Mouse (Mus musculus): ENCODE data around the gene Eif2b3. TPM values are rescaled to one million over a fixed set of nuclear protein-coding genes. Genes with fewer than 3 reads are reported as not detected.
A peak's percentile ranks its signal among the peaks of the same experiment; 100 is the strongest.

Gene Eif2b3
- polyA plus RNA-seq, 1 experiment from 2014 or later, result 29.9 TPM

DNA sequence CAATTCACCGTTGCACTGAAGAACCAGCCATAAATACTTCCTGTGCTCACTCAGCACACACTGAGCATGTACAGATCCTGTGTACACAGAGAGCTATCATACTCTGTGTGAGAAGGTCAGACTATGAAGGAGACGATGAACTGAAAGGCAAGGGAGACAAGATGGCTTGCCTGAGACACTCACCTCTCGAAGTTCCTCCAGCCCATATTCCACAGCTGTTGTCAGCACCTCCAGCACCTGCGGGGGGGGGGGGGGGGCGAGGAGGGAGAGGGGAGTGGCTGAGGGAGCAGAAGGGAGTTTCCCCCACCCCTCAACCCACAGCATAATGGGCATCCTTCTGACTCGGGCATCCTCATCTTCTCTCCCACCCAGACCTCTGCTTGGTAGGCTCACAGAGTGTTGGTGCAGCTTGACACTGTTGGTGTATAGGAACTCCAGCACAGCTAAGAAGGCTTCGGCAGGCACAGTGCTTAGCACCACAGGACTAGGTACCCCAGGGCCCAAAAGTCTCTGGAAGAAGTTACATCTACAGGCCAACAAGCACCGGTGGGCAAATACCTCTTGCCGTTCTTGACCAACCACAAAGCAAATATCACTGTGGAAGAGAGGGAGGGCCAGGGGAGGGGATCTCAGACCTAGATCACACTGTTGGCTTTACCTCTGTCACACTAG lies 104.5 kb downstream of the Eif2b3 start:
- no peaks in the 10 kb centered on the region for H3K27me3 ChIP-seq (ENCODE audit: control insufficient read depth, insufficient read depth, low read length)
- no peaks in the 10 kb centered on the region for H3K9me3 ChIP-seq (ENCODE audit: control insufficient read depth, low read length)
- no peak overlapping the region for H3K27ac ChIP-seq (replicated peaks)
- no peak for TF ChIP-seq EP300 (optimal IDR thresholded peaks at IDR 0.05)
- no peak for TF ChIP-seq CTCF (IDR thresholded peaks at IDR 0.05; ENCODE audit: low read depth)
- WGBS, result 78% methylated on average over 7 of the region's 9 CpGs
- no peak overlapping the region for H3K9ac ChIP-seq (ENCODE audit: low read length)
- no peak for DNase-seq (ENCODE audit: low spot score)
- H3K4me3 ChIP-seq (ENCODE audit: low read depth, low read length), result no peak overlapping the region
- H3K36me3 ChIP-seq (ENCODE audit: control insufficient read depth, insufficient read depth, low read length), result peaks cover 1% of the 10 kb centered on the region; the same call in 1 of the 2 replicates
- peaks cover 15% of the 10 kb centered on the region for H3K4me1 ChIP-seq (replicated peaks; ENCODE audit: control insufficient read depth, insufficient read depth)
- H3K4me2 ChIP-seq (replicated peaks; ENCODE audit: low read depth), result no peak overlapping the region
- ATAC-seq (ENCODE audit: low FRiP score, low TSS enrichment), result no peak

DNA sequence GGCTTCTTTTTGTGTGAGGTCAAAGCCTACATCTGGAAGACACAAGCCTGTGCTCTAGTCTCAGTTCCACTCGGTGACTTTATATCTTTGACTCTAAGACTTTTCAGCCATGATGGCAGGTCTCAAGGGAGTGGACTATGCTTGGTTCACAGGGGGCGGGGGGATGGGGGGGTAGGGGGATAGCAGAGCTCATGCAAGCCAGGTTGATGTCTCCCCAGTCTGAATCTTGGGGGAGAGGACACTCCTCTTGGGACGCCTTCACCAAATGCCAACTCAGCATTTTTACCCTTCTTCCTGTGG lies 105.0 kb downstream of the Eif2b3 start:
- ATAC-seq (ENCODE audit: low FRiP score, low TSS enrichment) (no peak), DNase-seq (ENCODE audit: low spot score) (no peak)
- Histone ChIP-seq H3K4me3 (ENCODE audit: low read depth, low read length) (no peak overlapping the region), H3K4me2 (replicated peaks; ENCODE audit: low read depth) (no peak overlapping the region; the same call in 1 of the 2 replicates), H3K27ac (replicated peaks) (peak overlapping the region; percentile 97), H3K27me3 (ENCODE audit: control insufficient read depth, insufficient read depth, low read length) (no peaks in the 10 kb centered on the region), H3K4me1 (replicated peaks; ENCODE audit: control insufficient read depth, insufficient read depth) (peaks cover 15% of the 10 kb centered on the region), H3K9ac (ENCODE audit: low read length) (no peak overlapping the region), H3K9me3 (ENCODE audit: control insufficient read depth, low read length) (no peaks in the 10 kb centered on the region), H3K36me3 (ENCODE audit: control insufficient read depth, insufficient read depth, low read length) (peaks cover 3% of the 10 kb centered on the region; the same call in 1 of the 2 replicates)
- TF ChIP-seq EP300 (optimal IDR thresholded peaks at IDR 0.05) (no peak), CTCF (IDR thresholded peaks at IDR 0.05; ENCODE audit: low read depth) (no peak)
- WGBS, result 68% methylated on average over 3 of the region's 3 CpGs

DNA sequence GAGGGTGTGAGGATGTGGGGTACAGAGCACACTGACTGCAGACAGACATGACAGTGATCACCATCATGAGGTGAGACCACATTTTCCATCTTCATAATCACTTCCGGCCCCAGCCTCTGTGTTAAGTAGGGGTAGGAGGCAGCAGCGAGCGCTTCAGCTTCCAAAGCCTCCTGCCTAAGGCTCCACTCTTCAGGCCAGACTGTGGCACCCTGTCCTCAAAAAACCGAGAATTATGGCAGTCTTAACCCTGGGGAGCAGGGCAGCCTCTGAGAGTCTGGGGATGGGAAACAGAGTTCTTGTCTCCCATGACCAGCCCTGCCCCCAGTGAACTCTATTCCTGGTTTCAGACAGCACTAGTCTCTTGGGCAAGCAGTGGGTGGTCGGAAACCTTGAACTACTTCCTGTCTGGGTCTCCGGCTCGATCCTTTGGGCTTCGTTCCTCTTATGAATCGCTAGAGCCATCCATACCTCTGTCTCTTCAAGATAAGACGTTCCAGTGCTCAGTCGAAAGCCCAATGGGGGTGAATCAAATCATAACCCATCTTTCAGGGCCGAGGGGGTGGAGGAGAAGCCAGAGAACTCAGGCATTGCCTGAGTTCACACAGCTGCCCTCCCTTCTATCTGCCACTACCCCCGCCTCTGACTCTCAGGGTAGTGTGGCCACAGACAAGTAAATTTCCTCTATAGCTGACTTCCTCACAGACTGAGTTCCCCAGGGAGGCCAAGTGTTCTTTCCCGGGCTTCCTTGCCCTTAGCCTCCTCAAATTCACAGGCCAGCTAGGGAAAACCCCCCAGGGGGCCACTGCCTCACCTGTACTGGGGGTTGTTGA lies 105.5 kb downstream of the Eif2b3 start:
- Histone ChIP-seq H3K4me2 (replicated peaks; ENCODE audit: low read depth) (peak overlapping the region; percentile 24), H3K9me3 (ENCODE audit: control insufficient read depth, low read length) (no peaks in the 10 kb centered on the region), H3K27ac (replicated peaks) (peak overlapping the region; percentile 97), H3K9ac (ENCODE audit: low read length) (peak overlapping the region; percentile 58), H3K4me1 (replicated peaks; ENCODE audit: control insufficient read depth, insufficient read depth) (peaks cover 15% of the 10 kb centered on the region), H3K36me3 (ENCODE audit: control insufficient read depth, insufficient read depth, low read length) (peaks cover 4% of the 10 kb centered on the region; the same call in 1 of the 2 replicates), H3K27me3 (ENCODE audit: control insufficient read depth, insufficient read depth, low read length) (no peaks in the 10 kb centered on the region), H3K4me3 (ENCODE audit: low read depth, low read length) (no peak overlapping the region)
- TF ChIP-seq EP300 (optimal IDR thresholded peaks at IDR 0.05), result no peak
- TF ChIP-seq CTCF (IDR thresholded peaks at IDR 0.05; ENCODE audit: low read depth), result no peak
- no peak for DNase-seq (ENCODE audit: low spot score)
- WGBS, result 62% methylated on average over 14 of the region's 14 CpGs
- ATAC-seq (ENCODE audit: low FRiP score, low TSS enrichment), result no peak

DNA sequence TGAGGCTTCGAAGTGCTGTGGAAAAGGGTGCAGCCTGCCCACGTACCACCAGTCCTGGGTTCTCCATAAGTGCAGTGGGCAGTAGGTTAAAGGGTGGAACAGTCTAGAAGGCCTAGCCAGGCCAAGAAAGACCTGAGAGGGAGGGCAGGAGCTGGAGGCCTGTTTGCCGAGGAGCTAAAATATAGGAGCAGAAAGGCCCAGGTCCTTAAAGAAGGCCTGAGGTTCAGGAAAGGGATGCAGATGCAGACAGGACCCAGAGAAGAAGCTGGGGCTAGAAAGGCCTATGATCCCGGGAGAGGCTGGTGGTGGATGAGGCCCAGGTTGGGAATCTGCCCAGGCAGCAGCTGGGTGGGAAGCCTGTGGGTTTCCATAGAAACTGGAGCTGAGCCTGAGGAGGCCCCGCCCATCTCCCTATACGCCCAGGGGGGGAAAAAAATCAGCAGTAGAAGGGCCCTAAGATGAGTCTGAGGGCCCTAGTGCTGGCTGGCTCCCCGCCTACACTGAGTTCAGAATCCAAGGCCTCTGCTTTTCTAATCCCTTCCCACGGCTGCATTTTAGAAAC lies 106.2 kb downstream of the Eif2b3 start, which contains the start of gene Btbd19:
Gene Btbd19, minus strand, starts transcription at position 378 of the 562 bp plus-strand sequence.
- Histone ChIP-seq H3K36me3 (ENCODE audit: control insufficient read depth, insufficient read depth, low read length) (peaks cover 9% of the 10 kb centered on the region; the same call in 1 of the 2 replicates), H3K9me3 (ENCODE audit: control insufficient read depth, low read length) (no peaks in the 10 kb centered on the region), H3K4me3 (ENCODE audit: low read depth, low read length) (no peak within 1 kb of the TSS), H3K4me2 (replicated peaks; ENCODE audit: low read depth) (peak within 1 kb of the TSS; percentile 24), H3K27ac (replicated peaks) (peak within 1 kb of the TSS; percentile 97), H3K9ac (ENCODE audit: low read length) (peak within 1 kb of the TSS; percentile 58), H3K4me1 (replicated peaks; ENCODE audit: control insufficient read depth, insufficient read depth) (peaks cover 15% of the 10 kb centered on the region), H3K27me3 (ENCODE audit: control insufficient read depth, insufficient read depth, low read length) (no peaks in the 10 kb centered on the region)
- no peak for TF ChIP-seq CTCF (IDR thresholded peaks at IDR 0.05; ENCODE audit: low read depth)
- no peak for TF ChIP-seq EP300 (optimal IDR thresholded peaks at IDR 0.05)
- DNase-seq (ENCODE audit: low spot score) (peak; percentile 59), ATAC-seq (ENCODE audit: low FRiP score, low TSS enrichment) (peak; percentile 30)
- 26% methylated on average over 8 of the region's 8 CpGs for WGBS

DNA sequence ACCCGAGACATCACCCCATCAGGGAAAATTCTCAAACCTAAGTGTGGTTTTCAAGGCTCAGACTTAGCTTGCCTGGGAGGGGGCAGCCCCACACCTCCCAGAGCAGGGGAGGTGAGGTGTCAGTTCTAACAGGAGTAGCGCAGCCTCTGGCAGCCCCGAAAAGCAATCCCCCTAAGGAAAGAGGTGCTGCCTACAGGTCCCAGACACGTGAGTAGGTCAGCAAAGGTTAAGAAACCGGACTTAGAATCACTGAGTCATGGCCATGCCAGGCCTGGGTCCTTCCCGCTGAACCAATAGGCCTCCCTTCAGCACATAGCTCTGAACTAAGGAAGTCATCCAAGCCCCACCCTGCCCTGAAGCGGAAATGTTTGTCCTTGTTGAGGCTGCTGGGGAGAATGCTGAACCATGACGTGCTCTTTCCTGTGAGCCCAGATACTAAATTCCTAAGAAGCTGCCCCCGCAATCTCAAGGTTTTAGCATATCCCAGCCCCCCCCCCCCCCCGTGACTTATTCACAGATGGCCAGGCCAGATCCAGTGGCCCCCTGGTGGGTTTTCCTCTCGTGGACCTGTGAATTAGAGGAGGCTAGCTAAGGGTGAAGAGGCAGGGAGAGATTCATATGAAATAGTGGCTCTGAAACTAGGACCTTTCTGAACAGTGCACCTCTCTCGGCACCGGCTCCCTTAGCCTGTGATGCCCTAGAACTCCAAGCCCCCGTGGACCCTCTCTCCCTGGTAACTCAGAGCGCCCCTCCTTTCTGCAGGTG lies 106.9 kb downstream of the Eif2b3 start:
- Histone ChIP-seq H3K27ac (replicated peaks) (peak overlapping the region; percentile 97), H3K27me3 (ENCODE audit: control insufficient read depth, insufficient read depth, low read length) (no peaks in the 10 kb centered on the region), H3K9ac (ENCODE audit: low read length) (peak overlapping the region; percentile 58), H3K4me3 (ENCODE audit: low read depth, low read length) (no peak overlapping the region), H3K36me3 (ENCODE audit: control insufficient read depth, insufficient read depth, low read length) (peaks cover 9% of the 10 kb centered on the region; the same call in 1 of the 2 replicates), H3K4me1 (replicated peaks; ENCODE audit: control insufficient read depth, insufficient read depth) (peaks cover 15% of the 10 kb centered on the region), H3K9me3 (ENCODE audit: control insufficient read depth, low read length) (no peaks in the 10 kb centered on the region), H3K4me2 (replicated peaks; ENCODE audit: low read depth) (peak overlapping the region; percentile 24)
- WGBS, result 29% methylated on average over 15 of the region's 15 CpGs
- peak; percentile 86 for DNase-seq (ENCODE audit: low spot score)
- ATAC-seq (ENCODE audit: low FRiP score, low TSS enrichment), result peak; percentile 90
- no peak; the same call in 1 of the 2 replicates for TF ChIP-seq CTCF (IDR thresholded peaks at IDR 0.05; ENCODE audit: low read depth)
